Mouse (Mus musculus) natural killer cell, adult 2 months (primary cell): ENCODE measurements at regions not wholly inside any gene's neighbourhood (a gene's known extent, or its start where the extent isn't known, plus 50 kb on each side); places are given as distances from the start of the nearest gene placed in this dataset.
"Not testable (repeated sequence)": the region's sequence is repeated elsewhere in the genome, so short reads cannot be mapped to it uniquely, and the experiment has no call there.

Source experiments
- DNase-seq, 2 experiments: peaks; one replicate each; pipeline ENCODE4 v3.0.0; 2022; ENCODE audit warnings: low spot score in 2 of 2

DNA sequence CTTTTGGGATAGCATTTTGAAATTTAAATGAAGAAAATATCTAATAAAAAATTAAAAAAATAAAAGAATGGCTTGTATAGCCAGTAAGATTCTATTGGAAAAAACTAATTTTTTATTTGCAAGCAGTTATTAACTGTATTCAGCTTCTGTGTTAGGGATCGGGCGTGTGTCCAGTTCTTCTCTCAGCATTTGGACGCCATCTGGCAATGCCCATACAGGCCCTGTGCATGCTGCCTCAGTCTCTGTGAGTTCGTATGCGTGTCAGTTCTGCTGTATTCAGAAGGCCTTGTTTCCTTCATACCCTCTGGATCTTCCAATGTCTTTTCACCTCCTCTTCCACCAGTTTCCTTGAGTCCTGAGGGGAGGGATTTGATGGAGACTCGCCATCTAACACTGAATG is 123.8 kb upstream of the Nabp1 start:
- no peak for DNase-seq

- DNase-seq = peak in 1 of 2 experiments; percentile 29
These were observed 122.2 kb upstream of the Nabp1 start for GRCm38 (mm10) chr1:51600425-51600824.

- peak; percentile 72 to 79 for DNase-seq
These were observed 119.0 kb upstream of the Nabp1 start for GRCm38 (mm10) chr1:51596935-51597820.

- no peak for DNase-seq
These were observed 116.4 kb upstream of the Nabp1 start for GRCm38 (mm10) chr1:51594666-51595065.

DNA sequence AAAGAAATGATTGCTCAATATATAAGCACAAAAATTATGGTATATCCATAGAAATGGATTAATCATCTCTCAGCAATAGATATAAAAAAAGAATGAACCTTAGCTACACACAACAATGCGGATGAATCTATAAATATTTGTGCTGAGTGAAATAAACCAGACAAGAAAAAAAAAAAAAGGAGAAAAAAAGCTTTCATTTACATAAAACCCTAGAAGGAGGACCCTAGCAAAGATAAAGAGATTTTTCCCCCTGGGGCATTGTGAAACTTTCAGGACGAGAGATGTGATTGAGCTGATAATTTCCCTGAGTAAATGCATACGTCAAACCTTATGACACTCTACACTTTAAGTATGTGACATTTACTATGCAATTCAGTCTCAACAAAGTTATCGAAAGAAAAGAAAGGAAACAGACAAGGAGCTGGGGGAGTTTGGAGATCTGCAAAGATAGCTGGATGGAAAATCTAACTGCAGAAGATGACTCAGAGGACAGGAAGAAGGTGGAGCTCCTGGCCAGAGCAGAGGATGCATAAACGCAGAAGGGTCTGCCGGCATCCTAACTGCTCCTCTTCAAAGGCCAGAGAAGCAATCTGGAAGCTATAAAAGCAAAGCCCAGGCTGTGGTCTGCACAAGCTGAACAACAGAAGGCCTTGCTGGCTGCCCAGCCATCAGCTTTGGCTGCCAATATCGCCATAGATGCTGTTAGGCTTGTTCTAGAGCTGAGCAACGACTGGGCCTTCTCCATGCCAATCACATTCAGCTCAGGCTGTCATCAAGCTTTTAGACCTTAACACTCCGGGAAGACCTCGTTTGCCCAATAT is 115.6 kb upstream of the Nabp1 start:
- DNase-seq = peak; percentile 24 to 35

DNA sequence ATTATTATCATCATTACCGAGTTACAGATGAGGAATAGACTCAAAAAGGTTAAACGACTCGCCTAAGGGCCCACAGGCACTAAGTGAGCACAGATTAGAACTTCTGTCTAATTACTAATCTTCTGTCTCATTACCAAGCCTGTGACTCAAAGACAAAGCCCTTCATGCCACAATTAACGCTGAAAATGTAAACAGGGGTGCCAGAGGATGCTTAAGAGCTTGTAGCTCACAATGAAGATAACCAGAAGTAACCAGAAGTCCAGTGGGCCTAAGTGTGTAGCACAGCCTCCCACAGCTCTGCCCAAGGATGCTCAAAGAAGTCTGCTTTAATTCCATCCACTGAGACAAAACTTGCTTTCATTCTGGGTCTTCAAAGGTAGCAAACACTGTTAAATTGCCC is 113.7 kb upstream of the Nabp1 start:
- DNase-seq = no peak

- DNase-seq = no peak
These were observed 112.6 kb upstream of the Nabp1 start for GRCm38 (mm10) chr1:51590606-51591400.

DNA sequence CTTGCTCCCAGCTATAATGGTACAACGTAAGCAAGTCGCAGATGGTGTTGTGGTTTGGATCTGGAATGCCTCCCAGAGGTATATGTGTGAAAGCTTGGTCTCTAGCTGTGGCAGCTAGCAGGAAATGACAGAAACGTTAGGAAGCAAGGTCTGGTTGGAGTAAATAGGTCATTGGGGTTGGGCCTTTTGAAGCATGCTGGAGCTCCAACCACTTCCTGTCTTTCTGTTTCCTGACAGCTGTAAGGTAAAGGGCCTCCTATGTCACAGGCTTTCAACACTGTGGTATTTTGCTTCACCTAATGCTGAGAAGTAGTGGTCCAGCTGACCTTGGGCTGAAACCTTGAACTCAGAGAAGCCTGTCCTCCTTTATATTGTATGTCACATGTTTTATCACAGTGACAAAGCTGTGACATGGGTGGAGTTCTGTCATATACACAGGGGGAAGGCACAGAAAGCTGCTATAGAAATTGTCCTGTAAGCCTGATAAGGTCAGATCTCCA is 106.8 kb upstream of the Nabp1 start:
- peak; percentile 82 to 90 for DNase-seq

- DNase-seq = no peak
These were observed 105.6 kb upstream of the Nabp1 start for GRCm38 (mm10) chr1:51583871-51584270.

DNA sequence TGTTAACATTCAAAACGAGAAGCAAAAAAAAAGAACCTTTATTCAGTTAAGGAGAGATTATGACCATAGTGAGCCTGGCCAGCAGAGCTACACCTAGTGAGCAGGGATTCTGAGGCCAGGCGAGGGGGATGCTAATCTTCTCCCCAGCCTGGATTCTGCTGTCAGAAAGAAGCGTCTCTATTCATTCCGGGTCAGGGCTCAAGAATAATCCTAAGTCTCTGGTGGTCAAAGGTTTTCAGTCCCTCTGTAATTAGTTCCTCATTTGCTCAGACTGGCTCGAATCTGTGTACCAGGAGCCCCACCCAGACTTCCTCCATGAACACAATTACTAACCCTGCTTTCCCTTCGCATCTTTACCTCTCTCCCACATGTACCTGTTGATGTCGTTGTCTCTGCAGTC is 101.8 kb upstream of the Nabp1 start:
- no peak for DNase-seq

DNA sequence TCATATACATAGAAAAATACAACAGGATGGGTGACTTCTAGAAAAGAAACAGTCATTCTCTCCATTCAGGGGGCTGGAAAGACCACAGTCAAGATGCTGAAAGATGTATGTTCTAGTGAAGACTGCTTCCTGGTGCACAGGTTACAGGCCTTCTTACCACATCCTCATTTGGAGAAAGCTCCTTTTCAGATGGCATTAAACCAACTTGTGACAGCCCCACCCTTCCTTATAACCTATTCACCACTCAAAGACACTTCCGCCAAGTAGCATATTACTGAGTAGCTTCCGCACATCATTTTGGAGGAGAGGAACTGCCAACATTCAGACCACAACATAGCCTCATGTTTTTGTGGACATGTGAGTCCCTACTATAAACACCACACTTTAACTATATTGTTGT is 99.5 kb upstream of the Nabp1 start:
- DNase-seq = peak; percentile 59 to 69

DNA sequence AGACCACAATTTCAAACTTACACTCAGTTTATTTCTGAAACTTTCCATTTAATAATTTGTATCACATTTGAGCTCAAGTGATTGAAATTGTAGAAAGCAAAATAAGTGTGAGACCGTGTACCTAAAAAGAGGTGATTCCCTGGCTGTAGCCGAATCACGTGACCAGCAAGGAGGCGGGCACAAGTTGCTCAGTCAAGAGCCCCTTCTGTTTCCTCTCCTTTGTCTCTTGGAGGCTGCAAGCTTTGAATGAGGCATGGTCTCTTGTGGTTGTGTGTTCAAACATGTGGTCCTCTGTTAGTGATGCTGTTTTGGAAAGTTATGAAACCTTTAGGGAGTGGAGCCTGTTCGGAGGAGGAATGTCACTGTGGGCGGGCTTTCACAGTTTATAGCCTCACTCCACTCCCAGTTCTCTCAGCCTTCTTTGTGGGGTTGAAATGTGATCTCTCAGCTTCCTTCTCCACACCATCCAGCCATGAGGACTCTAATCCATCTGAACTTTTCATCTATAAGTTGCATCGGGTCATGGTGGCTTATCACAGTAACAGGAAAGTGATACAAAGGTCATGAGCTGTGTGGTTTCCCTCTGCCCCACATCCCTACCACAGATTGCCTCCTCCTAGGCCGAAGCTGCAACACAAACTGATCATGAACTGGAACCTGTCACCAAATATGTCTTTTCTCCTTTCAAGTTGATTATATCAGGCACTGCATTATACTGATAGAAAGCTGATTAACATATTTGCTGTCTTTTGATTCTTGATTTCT is 94.3 kb upstream of the Nabp1 start:
- peak; percentile 21 to 39 for DNase-seq

DNA sequence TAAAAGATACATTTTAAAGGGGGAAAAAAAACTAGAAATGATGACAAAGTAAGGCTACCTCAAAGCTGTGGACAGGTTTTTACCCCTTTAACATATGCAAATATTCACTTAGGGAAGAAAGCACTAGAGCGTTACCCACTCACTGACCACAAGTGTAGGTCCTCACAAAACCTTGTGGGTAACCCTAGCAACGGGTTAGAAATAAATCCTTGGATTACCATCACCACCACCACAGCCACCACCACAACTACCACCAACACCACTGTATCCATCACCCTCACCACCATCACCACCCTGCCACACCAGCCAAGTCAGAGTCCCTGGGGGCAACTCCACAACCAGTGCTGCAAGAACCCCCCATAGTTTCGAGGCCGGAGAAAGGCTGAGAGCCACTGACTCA is 91.4 kb upstream of the Nabp1 start:
- DNase-seq = peak in 1 of 2 experiments; percentile 47

DNA sequence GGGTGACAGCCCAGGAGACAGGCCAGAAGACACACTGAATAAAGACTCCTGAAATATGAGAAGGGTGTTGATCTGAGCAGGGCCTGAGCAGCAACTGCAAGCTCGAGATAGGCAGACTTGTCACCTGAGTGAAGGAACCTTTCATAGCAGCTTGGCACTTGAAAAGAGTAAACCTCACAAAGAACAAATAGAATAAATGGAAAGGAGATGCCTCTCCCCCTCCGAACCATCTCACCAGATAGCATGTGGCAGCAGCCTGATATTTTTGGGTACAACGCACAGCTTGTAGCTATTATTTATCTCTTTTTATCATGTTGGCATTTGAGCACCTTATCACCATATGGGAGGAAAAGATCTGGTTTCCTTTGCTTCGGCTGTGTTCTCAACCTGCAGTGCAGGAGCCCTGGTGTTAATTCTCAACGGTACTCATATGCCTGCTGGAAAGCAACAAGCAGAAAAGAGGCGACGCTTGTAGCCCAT is 88.0 kb upstream of the Nabp1 start:
- no peak for DNase-seq

DNA sequence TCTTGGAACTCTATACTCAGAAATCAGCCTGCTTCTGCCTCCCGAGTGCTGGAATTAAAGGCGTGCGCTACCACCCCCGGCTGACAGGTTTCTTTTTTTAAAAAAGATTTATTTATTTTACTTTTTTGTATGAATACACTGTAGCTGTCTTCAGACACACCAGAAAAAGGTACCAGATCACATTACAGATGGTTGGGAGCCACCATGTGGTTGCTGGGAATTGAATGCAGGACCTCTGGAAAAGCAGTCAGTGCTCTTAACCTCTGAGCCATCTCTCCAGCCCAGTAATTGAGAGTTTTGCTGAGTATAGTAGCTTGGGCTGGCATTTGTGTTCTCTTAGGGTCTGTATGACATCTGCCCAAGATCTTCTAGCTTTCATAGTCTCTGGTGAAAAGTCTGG is 78.4 kb upstream of the Nabp1 start:
- not testable (repeated sequence) for DNase-seq

DNA sequence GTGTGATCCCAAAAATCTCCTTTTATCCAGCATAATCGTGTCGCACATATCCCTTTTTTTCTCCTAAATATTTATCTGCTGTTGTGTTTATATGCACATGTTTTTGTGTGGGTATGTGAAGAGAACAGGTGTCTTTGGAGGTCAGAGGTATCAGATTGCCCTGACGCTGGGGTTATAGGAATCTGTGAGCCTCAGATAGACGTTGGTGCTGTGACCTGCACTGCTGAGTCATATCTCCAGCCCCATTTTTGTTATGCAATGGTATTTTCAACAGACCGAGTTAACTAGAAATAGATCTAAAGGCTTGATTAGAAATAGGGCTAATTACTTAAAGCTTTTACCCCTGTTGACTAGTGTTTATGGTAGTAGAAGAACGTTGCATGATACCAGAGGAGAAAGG is 75.5 kb upstream of the Nabp1 start:
- no peak for DNase-seq

DNA sequence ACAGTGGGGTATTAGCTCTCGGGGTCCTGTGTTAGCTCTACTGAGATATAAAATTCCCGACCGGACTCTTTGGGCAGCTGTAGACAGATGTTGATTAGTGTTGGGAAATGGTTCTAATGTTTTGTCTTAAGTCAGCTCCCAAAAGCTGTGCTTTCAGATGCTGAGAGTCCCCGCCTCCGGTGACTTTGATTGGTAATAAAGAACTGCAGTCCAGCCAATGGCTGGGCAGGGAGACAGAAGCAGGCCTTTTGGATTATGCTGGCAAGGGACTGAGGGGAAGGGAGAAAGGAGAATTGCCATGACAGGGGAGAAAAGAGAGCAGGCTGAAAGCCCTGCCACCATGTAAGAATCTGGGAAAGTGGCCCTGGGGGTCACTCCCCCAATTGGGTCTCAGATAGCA is 73.4 kb upstream of the Nabp1 start:
- DNase-seq = no peak

DNA sequence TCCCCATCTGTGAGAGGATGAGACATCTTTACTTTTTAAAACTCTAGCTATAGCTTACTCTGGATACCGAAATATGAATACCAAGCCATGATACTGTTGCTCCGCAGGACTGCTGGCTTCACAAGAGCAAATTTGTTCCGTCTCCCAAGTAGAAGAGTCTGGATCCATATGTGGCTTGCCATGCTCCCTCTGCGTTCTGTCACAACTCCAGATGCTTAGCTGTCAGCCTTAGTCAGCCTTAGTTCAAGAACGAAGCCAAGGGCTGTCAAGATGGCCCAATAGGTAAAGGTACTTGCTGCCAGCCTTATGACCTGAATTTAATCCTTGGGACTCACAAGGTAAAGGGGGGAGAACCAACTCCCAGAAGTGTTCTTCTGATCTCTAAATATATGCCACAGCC is 64.6 kb upstream of the Nabp1 start:
- no peak for DNase-seq

- no peak for DNase-seq
These were observed 61.4 kb upstream of the Nabp1 start for GRCm38 (mm10) chr1:51539634-51540033.

GRCm38 (mm10) chr1:51538836-51539235 is 60.6 kb upstream of the Nabp1 start:
- DNase-seq = no peak
